Mouse (Mus musculus) embryonic facial prominence, embryonic 12.5 days (tissue): ENCODE results near the gene Prrx2. TPM values are rescaled to one million over a fixed set of nuclear protein-coding genes. Genes with fewer than 3 reads are reported as not detected.

Source experiments
- ATAC-seq: fragments of 200-750 bp; cut with Nextera tagmentation; 2 replicates; pipeline ENCODE4 v1.8.0; 2017; ENCODE audit not compliant: insufficient number of reproducible peaks, insufficient read depth, low FRiP score, low TSS enrichment
- H3K27ac ChIP-seq: fragments of 300-500 bp; sonication (generic); 2 replicates; pipeline ENCODE4 v1.5.1; 2016; ENCODE audit warnings: mild to moderate bottlenecking
- H3K27me3 ChIP-seq: fragments of 300-500 bp; sonication (generic); 2 replicates; pipeline ENCODE4 v1.6.1; 2016; ENCODE audit warnings: mild to moderate bottlenecking, moderate library complexity
- H3K36me3 ChIP-seq: fragments of 300-500 bp; sonication (generic); 2 replicates; pipeline ENCODE4 v1.6.1; 2016; ENCODE audit warnings: mild to moderate bottlenecking
- H3K4me1 ChIP-seq: fragments of 300-500 bp; sonication (generic); 2 replicates; pipeline ENCODE4 v1.6.1; 2016
- H3K4me2 ChIP-seq: fragments of 300-500 bp; sonication (generic); replicated peaks from 2 replicates; pipeline ENCODE4 v1.6.1; 2016; ENCODE audit warnings: mild to moderate bottlenecking, moderate library complexity
- H3K4me3 ChIP-seq: fragments of 300-500 bp; sonication (generic); 2 replicates; pipeline ENCODE4 v1.5.1; 2016; ENCODE audit warnings: mild to moderate bottlenecking
- H3K9ac ChIP-seq: fragments of 300-500 bp; sonication (generic); 2 replicates; pipeline ENCODE4 v1.6.1; 2016; ENCODE audit warnings: mild to moderate bottlenecking, moderate library complexity
- H3K9me3 ChIP-seq: fragments of 300-500 bp; sonication (generic); 2 replicates; pipeline ENCODE4 v1.6.1; 2016; ENCODE audit warnings: mild to moderate bottlenecking, moderate library complexity
- WGBS: fragments of 180-500 bp; shearing (Covaris S2); methylation state at CpG from one replicate; pipeline ENCODE4 v1.1.7; 2016; 5-methylcytosine and 5-hydroxymethylcytosine counted together
- polyA plus RNA-seq: library from polyadenylated mRNA; unstranded; fragments of >200 nt; fragmentation: Nextera tagmentation; extraction: Ambion mirVana; gene quantifications from 2 replicates; pipeline ENCODE4 v1.2.1, GENCODE M21; 2016

The Prrx2 gene
- polyA plus RNA-seq, 1 experiment from 2014 or later = 121 TPM

DNA sequence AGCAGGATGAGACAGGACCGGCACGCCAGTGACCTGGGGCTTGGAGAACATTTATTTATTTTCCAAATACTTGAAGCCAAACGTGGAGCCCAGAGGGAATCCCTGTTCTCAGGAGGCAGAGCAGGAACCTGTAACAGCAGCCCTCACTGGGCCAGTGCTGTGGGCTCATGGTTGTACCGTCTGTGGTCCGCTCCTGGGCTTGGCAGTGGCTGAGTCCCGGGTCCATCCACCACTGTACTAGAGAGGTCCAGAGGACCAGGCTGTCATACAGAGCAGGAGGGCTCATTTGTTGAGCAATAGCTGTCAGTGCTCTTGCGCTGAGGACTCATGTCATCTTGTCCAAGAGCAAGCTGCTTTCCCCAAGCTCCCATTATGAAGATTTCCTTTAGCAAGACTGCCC, 40.3 kb downstream of the Prrx2 start:
- Histone ChIP-seq H3K27ac (peak overlapping the region; percentile 88), H3K9me3 (no peaks in the 10 kb centered on the region), H3K36me3 (peaks cover 20% of the 10 kb centered on the region), H3K9ac (no peak overlapping the region), H3K4me3 (no peak overlapping the region), H3K4me1 (peaks cover 62% of the 10 kb centered on the region), H3K4me2 (no peak overlapping the region), H3K27me3 (no peaks in the 10 kb centered on the region)
- ATAC-seq = no peak
- WGBS = 54% methylated on average over 7 of the region's 7 CpGs

DNA sequence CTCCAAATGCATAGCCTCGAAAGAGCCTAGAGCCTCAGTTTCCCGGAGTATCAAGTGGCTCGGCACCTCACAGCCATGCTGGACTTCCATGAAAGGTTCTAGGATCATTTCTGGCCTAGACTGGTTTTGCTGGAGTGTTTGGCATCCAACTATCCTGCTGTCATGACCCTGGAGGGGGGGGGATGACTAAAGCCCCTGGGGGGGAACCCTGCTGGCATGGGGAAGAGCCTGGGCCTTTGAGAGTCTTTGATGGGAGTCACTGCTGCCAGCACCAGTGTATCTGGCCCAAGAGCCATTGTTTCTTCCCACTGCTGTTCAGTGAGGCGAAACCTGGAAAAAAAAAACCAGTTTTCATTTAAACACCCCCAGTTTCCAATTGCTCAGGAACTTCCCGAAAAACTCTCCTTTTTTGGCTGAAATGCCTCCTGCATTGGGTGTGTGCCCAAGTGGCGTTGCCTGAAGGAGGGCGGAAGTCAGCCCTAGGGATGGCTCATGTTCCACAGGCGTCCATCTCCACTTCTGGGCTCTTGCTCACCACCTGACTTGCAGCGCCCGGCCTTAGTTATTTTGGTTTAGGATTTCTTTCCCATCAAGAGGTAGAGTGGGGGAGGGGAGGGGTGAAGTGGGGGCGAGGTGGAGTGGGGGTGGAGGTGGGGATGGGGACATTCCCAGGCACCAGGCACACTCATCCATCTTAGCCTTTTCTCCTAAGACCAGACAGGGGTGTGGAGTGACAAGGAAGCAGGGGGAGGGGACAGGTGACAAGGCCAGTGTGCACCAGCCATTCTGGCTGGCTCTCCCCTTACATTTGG, 41.1 kb downstream of the Prrx2 start:
- H3K9ac ChIP-seq = no peak overlapping the region; the same call in 1 of the 2 replicates
- H3K36me3 ChIP-seq = peaks cover 27% of the 10 kb centered on the region
- H3K4me1 ChIP-seq = peaks cover 60% of the 10 kb centered on the region
- WGBS = 32% methylated on average over 11 of the region's 11 CpGs
- H3K4me2 ChIP-seq = peak overlapping the region; percentile 13
- 0 out of 2 replicates have a peak, but pooled peaks have one; percentile 1 for ATAC-seq
- peak overlapping the region; percentile 88 for H3K27ac ChIP-seq
- H3K4me3 ChIP-seq = no peak overlapping the region
- H3K27me3 ChIP-seq = no peaks in the 10 kb centered on the region
- H3K9me3 ChIP-seq = no peaks in the 10 kb centered on the region

DNA sequence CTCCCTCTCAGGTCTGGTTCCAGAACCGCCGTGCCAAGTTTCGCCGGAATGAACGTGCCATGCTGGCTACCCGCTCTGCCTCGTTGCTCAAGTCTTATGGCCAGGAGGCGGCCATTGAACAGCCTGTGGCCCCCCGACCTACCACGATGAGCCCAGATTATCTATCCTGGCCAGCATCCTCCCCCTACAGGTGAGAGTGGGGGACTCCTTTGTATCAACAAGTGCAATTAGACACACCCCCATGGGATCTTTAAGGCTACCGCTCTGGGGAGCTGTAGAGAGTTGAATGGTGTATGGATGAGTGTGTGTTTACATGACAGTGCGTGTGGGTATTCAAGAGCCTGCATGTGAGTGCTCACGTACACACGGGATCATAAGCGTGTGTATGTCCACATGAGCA, 44.7 kb downstream of the Prrx2 start:
- Histone ChIP-seq H3K9me3 (no peaks in the 10 kb centered on the region), H3K9ac (no peak overlapping the region), H3K4me2 (no peak overlapping the region), H3K4me3 (no peak overlapping the region), H3K36me3 (peaks cover 52% of the 10 kb centered on the region), H3K4me1 (peaks cover 27% of the 10 kb centered on the region), H3K27ac (no peak overlapping the region), H3K27me3 (no peaks in the 10 kb centered on the region)
- WGBS = 95% methylated on average over 15 of the region's 15 CpGs
- no peak for ATAC-seq

DNA sequence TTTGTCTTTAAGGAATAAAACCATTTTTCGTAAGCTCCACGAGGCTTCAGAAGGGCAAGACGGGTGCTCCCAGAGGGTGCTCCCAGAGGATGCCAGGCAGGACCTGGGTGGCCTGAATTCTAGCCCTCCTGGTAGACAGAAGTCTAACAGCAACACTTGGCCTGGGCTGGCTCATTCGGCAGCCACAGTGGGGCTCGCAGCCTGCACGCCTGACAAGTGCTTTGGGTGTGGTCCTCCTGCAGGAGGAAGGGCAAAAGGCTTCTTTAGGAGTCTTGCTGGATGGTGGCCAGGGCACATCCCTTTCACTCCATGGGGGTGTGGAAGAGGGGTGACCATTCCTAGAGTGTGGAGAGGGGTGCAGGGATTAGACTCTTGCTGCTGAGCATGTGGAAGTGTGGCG, 46.4 kb downstream of the Prrx2 start:
- Histone ChIP-seq H3K9me3 (no peaks in the 10 kb centered on the region), H3K36me3 (peaks cover 60% of the 10 kb centered on the region), H3K9ac (no peak overlapping the region), H3K4me3 (no peak overlapping the region), H3K4me2 (no peak overlapping the region), H3K27ac (0 out of 2 replicates have a peak overlapping the region, but pooled peaks have one; percentile 17), H3K27me3 (no peaks in the 10 kb centered on the region), H3K4me1 (peaks cover 21% of the 10 kb centered on the region)
- 92% methylated on average over 7 of the region's 7 CpGs for WGBS
- no peak for ATAC-seq

DNA sequence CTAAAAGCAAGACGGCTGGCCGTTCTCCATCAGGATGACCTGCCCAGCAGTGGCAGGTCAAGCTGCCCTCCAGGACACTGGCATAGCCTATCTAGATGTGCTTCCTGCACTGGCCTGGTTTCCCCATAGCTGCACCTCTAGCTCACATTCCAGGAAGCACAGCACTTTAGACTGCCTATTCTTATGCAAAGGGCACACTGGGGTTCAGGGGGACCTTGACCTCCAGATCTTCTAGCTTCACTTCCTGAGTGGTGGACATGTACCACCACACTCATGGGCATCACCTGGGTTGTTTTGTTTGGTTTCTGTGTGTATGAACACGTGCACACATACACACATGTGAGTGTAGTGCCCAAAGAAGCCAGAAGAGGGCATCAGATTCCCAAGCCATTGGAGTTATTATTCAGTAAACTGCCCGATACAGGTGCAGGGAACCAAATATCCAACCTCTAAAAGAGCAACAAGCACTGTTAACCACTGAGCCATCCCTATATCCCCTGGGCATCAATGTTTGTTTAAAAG, 50.1 kb downstream of the Prrx2 start:
- 0 out of 2 replicates have a peak, but pooled peaks cover 3% of the 10 kb centered on the region for H3K9me3 ChIP-seq
- H3K36me3 ChIP-seq = peaks cover 41% of the 10 kb centered on the region
- no peak for ATAC-seq
- 91% methylated on average over 4 of the region's 4 CpGs for WGBS
- peak overlapping the region; percentile 92 for H3K27ac ChIP-seq
- H3K4me1 ChIP-seq = peaks cover 17% of the 10 kb centered on the region
- no peak overlapping the region for H3K9ac ChIP-seq
- no peaks in the 10 kb centered on the region for H3K27me3 ChIP-seq
- no peak overlapping the region for H3K4me2 ChIP-seq
- no peak overlapping the region for H3K4me3 ChIP-seq

DNA sequence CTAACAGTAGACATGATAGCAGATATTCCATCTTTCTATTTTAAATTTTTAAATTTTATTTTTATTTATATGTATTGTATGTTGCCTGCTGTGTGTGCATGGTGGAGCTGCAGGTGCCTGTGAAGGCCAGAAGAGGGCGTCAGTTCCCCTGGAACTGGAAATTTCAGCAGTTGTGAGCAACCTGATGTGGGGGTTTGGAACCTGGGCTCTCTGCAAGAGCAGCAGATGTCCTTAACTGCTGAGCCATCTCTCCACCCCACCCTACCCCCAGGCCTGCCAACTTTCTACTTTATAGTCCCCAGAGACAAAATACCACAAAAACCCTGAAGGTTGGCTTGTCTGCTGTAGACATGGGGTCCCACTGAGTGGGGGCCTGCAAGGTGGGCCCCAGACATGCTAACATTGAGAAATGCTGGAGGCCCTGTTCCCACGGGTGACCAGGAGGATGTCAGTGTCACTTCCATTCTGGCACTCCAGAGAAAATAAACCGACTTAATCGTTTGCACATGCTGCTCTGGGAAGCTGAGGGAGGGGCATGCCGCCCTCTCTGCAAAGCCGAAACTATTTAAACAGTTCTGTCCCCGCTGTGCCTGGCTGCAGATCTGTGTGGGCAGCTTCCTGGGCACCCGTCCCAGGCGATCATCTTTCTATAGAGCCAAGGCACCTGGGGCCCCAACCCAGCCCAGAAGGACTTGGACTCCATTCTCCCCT, 50.8 kb downstream of the Prrx2 start:
- H3K4me3 ChIP-seq = no peak overlapping the region; the same call in 1 of the 2 replicates
- H3K27ac ChIP-seq = peak overlapping the region; percentile 92
- 0 out of 2 replicates have a peak, but pooled peaks cover 3% of the 10 kb centered on the region for H3K9me3 ChIP-seq
- 19% methylated on average over 9 of the region's 9 CpGs for WGBS
- H3K36me3 ChIP-seq = peaks cover 35% of the 10 kb centered on the region
- H3K4me1 ChIP-seq = peaks cover 17% of the 10 kb centered on the region
- no peak overlapping the region for H3K9ac ChIP-seq
- H3K27me3 ChIP-seq = no peaks in the 10 kb centered on the region
- ATAC-seq = peak; percentile 78
- peak overlapping the region; percentile 17; the same call in 1 of the 2 replicates for H3K4me2 ChIP-seq

DNA sequence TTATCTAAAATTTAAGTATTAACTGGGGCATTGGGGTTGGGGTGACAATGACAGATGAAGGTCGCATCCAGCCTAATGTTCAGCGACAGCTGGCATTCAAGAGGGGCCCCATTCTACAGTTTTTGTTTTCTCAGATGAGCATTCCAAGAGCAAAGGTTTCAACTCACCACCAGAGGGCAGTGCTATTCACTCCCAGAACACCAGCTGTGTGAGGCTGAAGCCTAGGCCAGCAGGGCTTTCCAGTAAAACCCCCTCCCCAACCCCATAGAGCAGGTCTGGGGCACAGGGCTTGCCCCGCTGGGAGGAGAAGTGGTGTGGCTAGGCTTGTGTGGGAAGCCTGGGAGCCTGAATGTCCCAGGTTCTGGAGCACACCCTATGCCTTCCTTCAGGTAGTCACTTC, 56.2 kb downstream of the Prrx2 start:
- peaks cover 7% of the 10 kb centered on the region for H3K4me1 ChIP-seq
- WGBS = 7% methylated on average over 3 of the region's 3 CpGs
- 0 out of 2 replicates have a peak, but pooled peaks cover 3% of the 10 kb centered on the region for H3K9me3 ChIP-seq
- H3K27me3 ChIP-seq = no peaks in the 10 kb centered on the region
- no peaks in the 10 kb centered on the region for H3K36me3 ChIP-seq
- H3K27ac ChIP-seq = no peak overlapping the region
- no peak overlapping the region for H3K4me2 ChIP-seq
- H3K9ac ChIP-seq = no peak overlapping the region
- H3K4me3 ChIP-seq = no peak overlapping the region
- no peak for ATAC-seq

DNA sequence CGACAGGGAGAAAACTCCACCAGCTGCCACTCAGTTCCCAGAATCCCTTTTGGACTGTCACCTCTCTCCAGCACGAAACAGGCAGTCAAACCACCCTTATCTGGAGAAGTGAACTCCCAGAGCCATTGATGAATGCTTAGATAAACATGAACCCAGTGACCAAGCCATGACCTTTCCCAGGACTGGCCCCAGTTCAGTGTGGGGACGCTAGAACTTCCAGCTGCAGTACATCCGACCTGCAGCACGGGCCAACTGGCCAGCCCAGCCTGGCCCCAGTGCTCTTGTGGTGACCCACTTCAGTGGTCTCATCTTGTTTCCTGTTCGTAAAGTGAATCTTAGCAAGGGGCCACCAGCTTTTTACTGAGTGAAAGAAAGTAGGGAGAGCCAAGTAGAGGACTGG, 58.6 kb downstream of the Prrx2 start:
- Histone ChIP-seq H3K36me3 (no peaks in the 10 kb centered on the region), H3K4me3 (no peak overlapping the region), H3K4me1 (peaks cover 15% of the 10 kb centered on the region), H3K9me3 (no peaks in the 10 kb centered on the region), H3K27me3 (no peaks in the 10 kb centered on the region), H3K4me2 (no peak overlapping the region), H3K9ac (no peak overlapping the region), H3K27ac (no peak overlapping the region)
- no peak for ATAC-seq
- WGBS = 19% methylated on average over 6 of the region's 6 CpGs

DNA sequence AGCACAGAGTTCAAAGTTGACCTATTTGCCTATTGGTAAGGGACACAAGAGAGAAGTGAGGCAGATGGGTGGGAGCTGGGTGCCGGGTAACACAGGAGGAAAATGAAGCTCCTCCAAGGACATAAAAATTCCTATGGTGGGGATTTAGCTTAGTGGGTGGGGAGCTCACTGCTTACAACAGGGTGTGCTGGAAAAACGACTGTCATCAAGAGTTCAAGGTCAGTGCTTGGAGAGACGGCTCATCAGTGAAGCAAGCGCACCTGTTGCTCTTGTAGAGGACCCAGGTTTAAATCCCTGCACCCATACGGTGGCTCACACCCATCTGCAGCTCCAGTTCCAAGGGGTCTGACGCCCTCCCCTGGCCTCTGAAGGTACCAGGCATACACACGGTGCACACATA, 59.2 kb downstream of the Prrx2 start:
- Histone ChIP-seq H3K36me3 (no peaks in the 10 kb centered on the region), H3K9ac (no peak overlapping the region), H3K4me1 (peaks cover 15% of the 10 kb centered on the region), H3K4me2 (no peak overlapping the region), H3K9me3 (no peaks in the 10 kb centered on the region), H3K4me3 (no peak overlapping the region), H3K27ac (no peak overlapping the region), H3K27me3 (no peaks in the 10 kb centered on the region)
- WGBS = 84% methylated on average over 7 of the region's 7 CpGs
- ATAC-seq = no peak

DNA sequence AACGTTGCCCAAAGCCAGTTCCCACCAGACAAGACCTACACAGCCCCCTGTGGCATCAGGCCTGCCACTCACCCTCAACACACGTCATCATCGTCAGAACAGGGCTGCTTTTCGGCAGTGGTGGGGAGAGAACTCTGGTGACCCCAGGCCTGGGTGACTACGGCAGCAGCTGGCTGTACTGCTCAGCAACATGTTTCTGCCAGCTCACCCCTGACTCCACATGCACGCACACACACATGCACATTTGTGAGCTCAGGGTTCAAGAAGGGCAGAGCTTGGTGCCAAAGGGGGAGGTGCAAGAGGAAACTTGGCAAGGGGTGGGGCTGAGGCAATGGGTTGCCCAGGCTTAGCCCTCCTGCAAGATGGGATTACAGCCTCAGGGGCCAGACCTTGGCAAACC, 62.5 kb downstream of the Prrx2 start:
- H3K9ac ChIP-seq = no peak overlapping the region
- WGBS = 31% methylated on average over 6 of the region's 6 CpGs
- no peaks in the 10 kb centered on the region for H3K27me3 ChIP-seq
- no peak overlapping the region for H3K4me3 ChIP-seq
- H3K36me3 ChIP-seq = 0 out of 2 replicates have a peak, but pooled peaks cover 3% of the 10 kb centered on the region
- no peaks in the 10 kb centered on the region for H3K9me3 ChIP-seq
- no peak overlapping the region for H3K27ac ChIP-seq
- H3K4me2 ChIP-seq = no peak overlapping the region
- H3K4me1 ChIP-seq = peaks cover 23% of the 10 kb centered on the region
- ATAC-seq = no peak

DNA sequence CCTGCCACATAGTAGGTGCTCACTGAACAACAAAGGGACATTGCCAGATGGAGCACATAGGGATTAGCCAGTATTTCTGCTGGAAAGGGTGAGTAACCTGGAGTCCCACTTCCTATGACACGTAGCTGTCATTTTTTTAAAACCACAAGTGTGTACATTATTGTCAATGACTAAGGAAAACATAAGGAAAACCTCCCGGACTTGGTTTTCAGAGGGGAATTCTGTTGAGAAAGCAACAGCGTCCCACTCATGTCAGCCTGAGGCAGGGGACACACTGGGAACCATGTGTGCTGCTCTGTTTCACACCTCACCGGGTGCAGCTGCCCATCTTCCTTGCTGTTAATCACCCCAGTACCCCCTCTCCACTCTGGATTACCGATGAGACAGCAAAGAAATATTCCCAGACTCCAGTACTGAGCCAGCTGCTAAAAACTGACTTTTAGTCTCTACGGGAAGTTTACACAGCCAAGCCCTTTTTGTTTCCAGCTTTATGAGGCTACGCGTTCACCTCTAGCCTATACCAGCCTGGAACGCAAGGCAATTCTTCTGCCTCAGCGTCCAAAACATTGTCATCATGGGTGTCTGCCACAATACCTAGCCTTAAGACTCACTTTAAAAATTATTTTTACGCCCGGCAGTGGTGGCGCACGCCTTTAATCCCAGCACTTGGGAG, 64.8 kb downstream of the Prrx2 start:
- Histone ChIP-seq H3K36me3 (0 out of 2 replicates have a peak, but pooled peaks cover 3% of the 10 kb centered on the region), H3K4me3 (no peak overlapping the region), H3K9ac (no peak overlapping the region), H3K4me2 (no peak overlapping the region), H3K27ac (no peak overlapping the region), H3K4me1 (peaks cover 36% of the 10 kb centered on the region), H3K27me3 (no peaks in the 10 kb centered on the region), H3K9me3 (no peaks in the 10 kb centered on the region)
- ATAC-seq = no peak
- WGBS = 90% methylated on average over 14 of the region's 14 CpGs
